Mouse (Mus musculus) left cerebral cortex, adult 11 months (tissue): Measurements from ENCODE around the gene Ezh1.

Experiments
- DNase-seq: peaks from one replicate; pipeline ENCODE4 v3.0.0; 2022; ENCODE audit warnings: low spot score

Ezh1 gene

DNA sequence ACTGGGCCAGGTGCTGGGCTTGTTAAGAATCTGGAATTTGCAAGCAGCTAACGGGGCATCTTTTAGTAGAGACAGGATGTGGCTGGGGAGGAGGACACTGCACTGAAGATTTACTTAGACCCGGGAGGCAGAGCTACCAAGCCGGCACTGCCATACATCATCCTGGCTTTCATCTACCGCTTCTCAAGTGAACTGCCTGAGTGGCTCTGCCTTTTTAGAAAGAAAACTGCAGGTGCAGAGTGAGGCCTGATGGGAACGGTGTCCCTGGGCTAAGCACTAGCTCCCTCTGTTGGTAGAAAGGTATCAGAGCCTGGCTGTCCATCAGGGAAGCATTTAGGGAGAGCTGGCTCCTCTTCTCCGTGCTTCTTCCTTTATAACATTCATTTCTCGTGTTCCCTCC is 25.3 kb downstream of the Ezh1 start:
- DNase-seq: no peak

DNA sequence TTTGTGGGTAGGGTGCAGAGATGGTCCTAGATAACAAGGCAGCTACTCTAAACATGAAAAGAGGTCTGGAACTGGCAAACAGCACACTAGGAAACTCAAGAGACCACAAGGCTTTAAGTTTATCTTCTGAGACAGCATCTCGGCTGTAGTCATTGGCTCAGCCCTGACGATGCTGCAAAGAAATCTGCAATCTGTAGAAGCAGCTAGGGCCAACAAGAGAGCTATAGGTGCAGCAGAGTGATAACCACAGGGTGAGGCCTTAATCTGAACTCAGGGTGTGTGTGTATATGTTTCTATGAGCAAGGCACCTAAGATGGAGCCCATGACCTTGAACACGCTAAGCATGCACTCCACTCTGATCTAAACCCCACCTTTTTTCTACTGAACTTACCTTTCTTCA is 26.7 kb downstream of the Ezh1 start:
- no peak for DNase-seq

DNA sequence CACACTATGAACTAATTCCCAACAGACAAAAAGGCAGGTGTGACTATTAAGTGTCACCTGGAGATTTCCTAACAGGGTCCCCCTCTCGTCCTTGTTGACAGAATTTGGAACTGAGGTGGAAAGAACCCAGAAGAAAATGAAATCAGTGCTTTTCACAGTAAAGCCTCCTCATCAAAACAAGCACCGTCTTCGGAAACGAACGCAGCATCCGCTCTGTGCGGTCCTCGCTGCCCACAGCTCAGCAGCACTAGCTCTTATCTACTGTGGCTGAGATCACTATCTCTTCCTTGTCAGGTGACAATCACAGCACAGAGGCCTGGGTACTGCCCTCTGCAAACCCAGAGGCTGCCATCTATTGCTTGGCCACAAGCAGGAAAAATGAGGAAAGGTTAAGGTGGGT is 30.1 kb downstream of the Ezh1 start:
- DNase-seq: no peak

DNA sequence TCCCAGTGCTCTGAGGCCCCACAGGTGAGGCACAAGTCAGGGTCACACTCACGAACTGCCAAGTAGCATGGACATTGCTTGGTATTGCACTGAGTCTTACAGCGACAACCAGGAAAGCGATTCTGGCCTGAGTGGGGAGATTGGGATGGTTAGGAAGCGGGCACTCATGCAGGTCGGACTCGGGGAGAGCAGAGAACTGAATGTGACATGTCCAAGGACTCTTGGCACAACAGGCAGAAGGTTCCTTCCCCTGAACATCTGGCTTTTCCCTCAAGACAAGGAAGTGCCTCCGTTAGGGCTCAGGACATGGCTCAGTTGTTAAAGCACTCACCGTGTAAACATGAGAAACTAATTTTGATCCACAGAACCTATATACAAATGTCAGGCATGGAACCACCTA is 30.7 kb downstream of the Ezh1 start:
- DNase-seq: no peak

DNA sequence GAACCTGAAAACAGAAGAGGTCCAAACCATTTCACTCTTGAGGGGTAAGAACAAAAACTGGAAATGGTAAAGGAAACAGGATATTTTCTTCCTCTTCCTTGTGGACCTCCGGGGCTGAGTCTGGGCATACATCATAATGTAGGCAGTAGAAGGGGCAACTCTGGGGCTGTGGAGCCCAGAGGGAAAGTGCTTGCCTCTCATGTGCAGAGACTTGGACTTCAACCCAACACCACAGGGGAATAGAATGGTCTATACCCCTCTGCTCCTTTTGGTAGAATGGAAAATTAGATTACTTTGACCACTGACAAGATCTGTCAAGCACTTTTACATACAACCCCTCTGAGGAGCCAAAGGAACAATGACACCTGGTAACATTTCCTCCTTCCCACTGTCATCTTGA is 31.2 kb downstream of the Ezh1 start:
- no peak for DNase-seq

DNA sequence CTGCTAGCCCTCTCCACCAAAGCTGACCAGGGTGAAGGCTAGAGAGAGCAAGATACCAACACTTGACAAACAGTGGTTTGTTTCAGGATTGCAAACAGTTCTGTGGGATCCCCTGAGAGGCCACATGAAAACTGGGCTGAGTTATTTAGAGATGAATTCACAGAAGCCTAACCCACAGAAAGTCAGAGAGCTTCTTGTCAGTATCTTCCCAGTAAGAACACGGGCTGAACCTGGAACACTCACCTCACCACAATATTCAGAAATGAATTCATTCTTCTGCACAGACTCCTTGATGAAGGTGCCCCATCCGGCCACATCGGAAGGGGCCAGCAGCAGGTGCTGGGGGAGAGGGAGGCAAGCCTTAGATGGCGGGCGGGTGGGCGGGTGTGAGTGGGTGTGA is 31.6 kb downstream of the Ezh1 start:
- no peak for DNase-seq

DNA sequence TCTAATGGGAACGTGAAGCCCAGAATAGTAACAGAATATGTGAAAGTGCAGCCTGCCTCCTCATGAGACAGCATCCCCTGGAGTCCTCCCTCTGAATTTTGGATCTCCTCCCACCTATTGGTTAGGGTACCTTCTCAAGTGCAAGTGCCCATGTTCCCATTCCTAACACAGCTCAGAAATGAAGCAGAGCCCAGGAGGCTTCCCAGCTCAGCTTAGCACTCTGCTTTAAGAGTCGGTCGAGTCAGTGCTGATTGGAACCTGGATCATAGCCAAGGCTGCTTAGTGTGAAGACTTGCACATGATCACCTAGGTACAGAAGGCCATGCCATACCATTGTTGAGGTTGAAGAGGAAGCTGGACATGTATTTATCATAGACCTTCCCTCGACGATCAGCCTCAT is 32.1 kb downstream of the Ezh1 start:
- no peak for DNase-seq

DNA sequence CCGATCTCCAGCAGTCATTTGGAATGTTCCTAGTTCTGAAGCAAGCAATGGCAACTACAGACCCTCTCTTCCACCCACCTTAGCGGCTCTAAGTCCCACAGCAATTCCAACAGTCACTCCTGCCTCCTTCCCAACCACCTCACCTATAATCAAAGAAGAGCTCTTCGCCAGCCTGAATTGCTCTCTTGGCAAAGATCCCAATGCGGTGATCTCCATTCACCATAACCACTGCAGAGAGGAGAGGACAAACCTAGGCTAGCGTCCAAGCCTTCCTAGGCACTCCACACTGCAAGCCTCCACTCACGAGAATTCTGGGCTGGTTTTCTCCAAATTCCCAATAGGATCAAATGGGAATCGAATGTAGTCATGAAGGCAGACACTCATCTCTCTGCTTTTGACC is 33.2 kb downstream of the Ezh1 start:
- no peak for DNase-seq

DNA sequence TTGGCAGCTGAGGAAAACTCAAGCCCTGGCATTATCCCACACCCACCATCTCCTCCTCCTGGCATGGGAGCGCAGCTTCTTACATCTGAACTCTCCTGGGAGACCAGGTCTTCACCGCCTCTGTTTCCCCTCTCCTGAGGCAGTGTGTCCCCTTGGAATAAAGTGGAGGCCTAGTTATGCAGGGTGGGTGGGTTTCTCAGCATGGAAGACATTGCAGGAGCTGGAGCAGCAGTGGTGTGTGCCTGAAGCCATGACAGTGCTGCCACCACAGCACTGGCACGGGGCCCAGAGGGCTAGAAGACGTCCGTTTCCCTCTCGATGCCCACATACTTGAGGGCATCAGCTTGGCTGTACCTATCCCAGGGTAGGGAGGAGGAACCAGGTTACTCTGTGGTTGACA is 33.6 kb downstream of the Ezh1 start:
- no peak for DNase-seq

DNA sequence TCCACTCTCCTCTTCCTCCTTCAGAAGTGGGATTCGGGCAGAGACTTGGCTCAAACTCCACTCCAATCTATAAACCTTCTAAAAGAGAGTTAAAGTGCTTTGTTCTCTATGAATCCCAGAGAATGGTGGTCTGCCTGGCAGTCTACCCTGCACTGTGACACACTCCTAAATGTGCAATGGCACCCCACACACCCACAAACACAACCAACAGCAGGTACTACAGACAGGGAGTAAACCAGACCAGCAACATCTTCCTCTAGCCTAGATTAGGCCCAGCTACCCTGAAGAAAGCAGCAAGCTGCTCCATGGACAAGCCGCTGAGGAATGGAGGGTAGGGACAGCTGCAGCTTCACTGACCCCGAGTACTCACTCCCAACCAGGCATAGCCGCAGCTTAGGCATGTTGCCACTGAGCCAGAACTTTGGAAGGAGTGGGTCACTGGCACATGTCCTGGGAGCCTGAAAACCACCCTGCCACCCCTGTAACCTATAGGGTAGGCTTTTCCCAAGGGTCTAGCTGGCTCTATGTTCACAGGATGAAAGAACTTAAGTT is 34.3 kb downstream of the Ezh1 start:
- no peak for DNase-seq

DNA sequence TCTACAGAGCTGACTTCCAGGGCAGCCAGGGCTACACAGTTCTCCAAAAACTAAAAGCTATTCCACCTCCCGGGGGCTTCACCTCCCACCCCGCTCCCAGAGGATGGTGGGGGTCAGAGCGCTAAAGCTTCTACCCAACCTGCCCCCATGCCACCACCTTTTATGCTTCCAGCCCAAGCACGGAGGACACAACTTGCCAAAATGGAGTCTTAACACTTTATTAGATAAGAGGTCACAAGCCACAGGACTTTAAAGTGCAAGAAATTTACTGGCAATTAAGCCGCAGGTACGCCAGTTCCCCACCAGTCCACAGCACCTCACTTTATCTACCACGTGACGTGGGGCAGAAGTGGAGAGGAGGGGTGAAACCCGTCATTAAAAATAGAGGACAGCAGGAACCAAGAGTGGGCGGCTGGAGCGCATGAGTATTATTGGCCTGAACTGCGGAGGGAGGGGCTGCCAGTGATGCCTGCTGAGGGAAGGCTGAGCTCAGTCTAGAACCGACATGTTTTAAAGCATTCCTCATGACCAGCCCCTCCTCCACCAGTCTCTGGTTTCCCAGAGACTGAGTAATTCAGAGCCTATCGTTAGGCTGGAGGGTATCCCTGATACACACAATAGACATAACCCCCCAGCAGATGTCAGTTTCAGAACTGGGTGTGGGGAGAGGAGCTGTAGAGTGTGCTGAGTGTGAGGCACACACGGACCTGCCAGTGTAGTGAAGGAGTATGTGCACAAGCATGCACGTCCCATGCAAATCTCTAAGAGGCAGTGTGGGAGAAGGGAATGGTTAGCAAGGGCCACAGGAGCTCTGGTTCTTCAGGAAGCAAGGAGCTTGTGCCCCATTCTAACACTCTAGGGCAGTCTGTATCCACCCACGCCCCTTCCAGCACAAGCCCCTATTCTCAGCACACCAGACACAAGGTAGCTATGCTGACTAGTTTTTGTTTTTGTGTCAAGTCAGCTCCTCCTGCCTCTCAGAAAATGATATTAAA is 35.1 kb downstream of the Ezh1 start:
- DNase-seq: no peak

DNA sequence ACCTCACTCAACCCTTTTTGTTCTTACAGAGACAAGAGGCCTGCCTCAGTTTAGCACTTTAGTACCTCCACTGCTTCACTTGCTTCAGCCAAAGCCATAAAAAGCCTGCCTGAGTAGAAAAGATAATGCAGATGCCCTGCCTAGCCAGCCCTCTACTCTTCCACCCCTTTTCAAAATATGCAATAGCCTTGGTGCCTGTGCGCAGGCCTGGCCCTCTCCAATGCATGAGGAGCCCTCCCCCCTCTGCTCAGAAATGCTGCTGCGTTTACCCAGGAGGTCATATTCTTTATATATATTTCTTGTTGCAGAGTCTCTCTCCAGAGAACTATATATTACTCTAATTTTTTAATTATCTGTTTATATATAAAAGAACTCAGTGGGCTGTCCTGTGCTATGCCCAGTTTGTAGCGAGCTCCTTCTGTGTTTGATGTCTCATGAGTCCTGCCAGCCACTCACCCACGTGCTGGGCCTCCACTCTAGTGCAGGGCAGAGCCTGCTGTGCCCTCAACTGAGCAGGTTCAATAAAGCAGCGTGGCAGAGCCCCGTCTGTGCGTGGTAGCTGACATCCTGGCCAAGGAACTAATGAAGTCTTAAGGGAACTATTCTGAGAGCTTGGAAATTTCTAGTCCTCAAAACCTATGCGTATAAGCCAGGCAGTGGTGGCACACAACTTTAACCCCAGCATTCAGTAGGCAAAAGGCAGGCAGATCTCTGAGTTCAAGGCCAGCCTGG is 35.9 kb downstream of the Ezh1 start:
- no peak for DNase-seq

DNA sequence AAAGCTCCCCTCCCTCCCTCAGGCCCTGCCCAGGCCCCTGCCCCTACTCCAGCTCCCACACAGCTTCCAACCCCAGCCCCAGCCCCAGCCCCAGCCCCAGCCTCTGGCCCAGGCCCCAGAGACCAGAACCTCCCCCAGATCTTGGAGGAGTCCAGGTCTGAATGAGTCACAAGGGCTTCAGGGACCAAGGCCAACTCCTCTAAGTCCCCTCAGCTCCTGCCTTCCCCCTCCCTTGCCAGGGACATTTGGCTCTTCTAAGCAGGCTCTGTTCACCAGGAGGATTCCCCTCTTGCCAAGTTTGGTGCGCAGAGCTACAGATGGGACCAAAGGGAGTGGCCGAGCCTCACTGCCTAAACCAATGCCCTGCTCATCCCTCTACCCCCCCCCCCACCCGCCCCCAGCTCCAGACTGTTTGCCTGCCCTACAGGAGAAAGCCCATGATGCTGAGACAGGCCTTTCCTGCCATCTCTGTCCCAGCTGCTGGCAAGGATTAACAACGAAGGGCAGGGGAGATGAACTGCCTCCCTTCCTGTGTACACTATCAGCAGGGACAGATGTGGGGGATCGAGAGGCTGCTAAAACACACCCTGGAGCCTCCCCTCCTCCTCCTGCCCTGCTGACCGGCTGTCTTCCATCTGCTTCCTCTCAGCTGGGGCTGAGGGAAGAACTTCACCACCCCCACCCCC is 36.6 kb downstream of the Ezh1 start:
- DNase-seq: no peak

DNA sequence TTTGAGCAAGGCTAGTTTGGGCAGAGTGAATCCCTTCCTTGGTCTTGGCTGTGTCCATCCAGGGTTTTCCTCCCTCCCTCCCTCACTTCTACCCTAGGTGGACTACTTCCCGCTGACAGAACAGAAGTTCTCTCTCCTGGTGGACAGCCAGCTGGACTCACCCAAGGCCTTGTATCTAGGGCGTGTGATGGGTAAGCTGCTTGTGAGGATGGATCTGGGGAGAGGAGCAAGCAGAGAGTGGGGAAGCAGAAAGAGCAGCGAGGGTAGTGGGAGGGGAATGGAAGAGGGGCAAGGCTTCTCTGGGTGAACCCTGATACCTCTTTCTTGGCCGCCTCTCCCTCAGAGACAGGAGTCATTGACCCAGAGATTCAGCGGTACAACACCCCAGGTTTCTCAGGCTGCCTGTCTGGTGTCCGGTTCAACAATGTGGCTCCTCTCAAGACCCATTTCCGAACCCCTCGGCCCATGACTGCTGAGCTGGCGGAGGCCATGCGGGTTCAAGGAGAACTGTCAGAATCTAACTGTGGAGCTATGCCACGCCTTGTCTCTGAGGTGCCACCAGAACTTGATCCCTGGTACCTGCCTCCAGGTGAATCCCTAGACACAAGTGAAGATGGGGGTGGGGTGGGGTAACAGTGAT is 38.0 kb downstream of the Ezh1 start:
- DNase-seq: no peak

DNA sequence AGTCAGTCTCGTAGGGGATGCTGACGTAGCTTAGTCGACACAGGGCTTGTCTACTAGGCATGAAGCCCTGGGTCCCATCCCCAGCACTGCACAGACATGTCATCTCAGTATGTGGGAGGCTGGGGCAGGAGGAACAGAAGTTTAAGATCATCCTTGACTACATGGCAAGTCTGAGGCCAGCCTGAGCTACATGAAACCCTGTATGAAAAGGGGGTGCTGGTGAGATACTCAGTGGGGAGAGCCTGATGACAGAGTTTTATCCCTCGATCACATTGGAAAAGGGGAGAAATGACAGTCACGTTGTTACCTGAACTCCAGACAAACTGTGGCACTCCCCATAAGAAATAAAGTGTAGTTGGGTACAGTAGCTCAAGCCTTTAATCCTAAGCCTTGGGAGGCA is 38.7 kb downstream of the Ezh1 start:
- DNase-seq: no peak

DNA sequence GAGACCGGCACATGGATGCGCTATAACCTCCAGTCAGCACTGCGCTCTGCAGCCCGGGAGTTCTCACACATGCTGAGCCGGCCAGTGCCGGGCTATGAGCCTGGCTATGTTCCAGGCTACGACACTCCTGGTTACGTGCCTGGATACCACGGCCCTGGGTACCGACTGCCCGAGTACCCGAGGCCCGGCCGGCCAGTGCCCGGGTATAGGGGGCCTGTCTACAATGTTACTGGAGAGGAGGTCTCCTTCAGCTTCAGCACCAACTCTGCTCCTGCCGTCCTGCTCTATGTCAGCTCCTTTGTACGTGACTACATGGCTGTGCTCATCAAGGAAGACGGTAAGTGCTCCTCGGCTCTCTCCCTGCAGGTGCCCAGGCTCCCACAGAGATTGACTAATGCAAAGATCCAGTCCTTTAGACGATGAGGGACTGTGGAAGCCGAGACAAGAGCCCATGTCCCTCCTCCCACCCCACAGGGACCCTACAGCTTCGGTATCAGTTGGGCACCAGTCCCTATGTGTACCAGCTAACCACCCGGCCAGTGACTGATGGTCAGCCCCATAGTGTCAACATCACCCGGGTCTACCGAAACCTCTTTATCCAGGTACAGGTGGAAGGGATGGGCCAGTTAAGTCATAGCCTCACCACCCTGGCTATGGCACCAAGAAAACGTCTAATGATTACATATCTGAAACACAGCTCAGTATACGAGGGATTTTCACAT is 39.6 kb downstream of the Ezh1 start:
- no peak for DNase-seq

DNA sequence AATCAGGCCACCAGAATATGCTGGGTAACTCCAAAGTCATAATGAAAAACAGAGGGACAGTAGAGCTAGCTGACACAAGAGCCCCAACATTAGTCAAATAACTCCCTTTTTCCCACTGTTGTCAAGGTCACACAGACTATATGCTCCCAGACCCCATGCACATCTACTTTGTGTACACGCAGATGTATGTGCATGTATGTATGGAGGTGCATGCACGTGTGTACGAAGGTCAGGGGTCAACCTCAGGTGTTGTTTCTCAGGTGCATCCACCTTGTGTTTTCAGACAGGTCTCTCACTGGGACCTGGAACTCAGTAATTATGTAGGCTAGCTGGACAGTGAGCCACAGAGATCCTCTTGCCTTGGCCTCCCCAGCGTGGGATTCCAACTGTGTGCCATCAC is 40.8 kb downstream of the Ezh1 start:
- no peak for DNase-seq

DNA sequence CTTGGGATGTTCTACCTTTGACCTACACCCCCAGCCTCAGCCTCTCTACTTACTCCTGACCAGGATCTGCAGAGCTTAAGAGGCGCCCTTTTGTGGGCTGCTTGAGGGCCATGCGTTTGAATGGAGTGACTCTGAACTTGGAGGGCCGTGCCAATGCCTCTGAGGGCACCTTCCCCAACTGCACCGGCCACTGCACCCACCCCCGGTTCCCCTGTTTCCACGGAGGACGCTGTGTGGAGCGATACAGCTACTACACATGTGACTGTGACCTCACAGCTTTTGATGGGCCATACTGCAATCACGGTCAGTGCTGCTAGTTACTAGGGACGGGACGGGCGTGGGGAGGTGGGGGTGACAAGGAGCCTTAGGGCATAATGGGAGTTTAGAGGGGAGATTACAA is 41.3 kb downstream of the Ezh1 start:
- DNase-seq: no peak

DNA sequence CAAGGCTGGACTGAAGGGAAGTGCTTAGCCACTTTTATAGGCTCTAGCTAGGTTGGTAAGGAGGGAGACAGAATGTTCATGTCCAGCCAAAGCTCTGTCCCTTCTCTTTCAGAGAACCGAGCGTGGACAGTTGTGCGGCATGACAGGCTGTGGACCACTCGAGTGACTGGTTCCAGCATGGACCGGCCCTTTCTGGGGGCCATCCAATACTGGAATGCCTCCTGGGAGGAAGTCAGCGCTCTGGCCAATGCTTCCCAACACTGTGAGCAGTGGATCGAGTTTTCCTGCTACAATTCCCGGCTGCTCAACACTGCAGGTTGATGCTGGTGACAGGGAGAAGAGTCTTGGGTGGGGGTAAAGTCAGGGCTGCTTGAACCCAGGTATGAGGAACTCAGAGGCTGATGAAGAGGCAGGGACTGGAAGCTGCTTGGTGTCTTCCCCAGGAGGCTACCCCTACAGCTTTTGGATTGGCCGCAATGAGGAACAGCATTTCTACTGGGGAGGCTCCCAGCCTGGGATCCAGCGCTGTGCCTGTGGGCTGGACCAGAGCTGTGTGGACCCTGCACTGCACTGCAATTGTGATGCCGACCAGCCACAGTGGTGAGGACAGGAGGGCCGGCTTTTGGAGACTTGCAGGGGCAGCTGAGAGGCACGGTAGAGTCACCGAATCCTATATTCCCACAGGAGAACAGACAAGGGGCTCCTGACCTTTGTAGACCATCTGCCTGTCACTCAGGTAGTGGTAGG is 43.3 kb downstream of the Ezh1 start:
- no peak for DNase-seq

DNA sequence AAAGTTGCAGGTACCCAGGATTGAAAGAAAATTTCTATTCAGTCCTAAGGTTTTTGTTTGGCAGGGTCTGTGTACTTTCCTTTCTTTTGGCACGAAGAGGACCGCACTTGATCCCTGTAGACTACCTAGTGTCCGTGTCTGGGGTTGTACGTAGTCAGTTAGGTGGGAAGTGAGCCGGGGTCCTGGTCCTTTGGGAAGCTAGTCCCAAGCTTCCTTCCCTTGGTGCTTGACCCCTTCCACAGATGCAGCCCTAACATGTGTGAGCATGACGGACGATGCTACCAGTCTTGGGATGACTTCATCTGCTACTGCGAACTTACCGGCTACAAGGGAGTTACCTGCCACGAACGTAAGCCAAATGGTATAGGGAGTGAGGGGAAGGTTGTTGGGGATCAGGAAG is 44.3 kb downstream of the Ezh1 start:
- no peak for DNase-seq
